Mouse (Mus musculus): ENCODE measurements around the gene Krtap4-13. TPM values are rescaled to one million over a fixed set of nuclear protein-coding genes. Genes with fewer than 3 reads are reported as not detected.
"Not testable (repeated sequence)": the region's sequence is repeated elsewhere in the genome, so short reads cannot be mapped to it uniquely, and the experiment has no call there.

Krtap4-13 gene
- not detected in 2 replicates for polyA plus RNA-seq (2014; fragmentation: Nextera tagmentation; extraction: Ambion mirVana)

DNA sequence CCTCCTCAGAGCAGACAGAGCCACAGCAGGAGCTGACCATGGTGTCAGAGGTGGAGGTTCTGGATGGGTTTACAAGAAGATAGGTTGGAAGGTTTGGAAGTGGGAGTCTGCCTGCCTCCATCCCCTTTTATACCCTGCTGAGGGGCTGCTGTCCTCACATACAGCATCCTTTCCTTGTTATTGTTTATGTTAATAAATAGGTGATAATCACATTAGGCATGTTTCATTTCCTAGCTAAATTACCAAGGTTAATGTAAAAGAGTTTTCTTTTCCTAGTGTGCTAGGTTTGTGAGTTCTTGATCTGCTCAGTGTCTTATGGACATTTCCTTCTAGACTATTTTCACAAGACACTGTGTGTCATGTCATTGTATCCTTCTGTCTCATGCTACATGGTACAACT lies at the start of gene Krtap4-13:
TSS of gene Krtap4-13 (minus strand) at position 101 of the 400 bp plus-strand sequence.
- H3K4me2 ChIP-seq (ENCODE audit: low read length); H3K36me3 ChIP-seq (ENCODE audit: control insufficient read depth, insufficient read depth, low read length); H3K9me3 ChIP-seq (ENCODE audit: control insufficient read depth, low read length); H3K27me3 ChIP-seq (replicated peaks; ENCODE audit: control insufficient read depth, insufficient read depth, low read length); H3K27ac ChIP-seq (ENCODE audit: low read depth); ATAC-seq (replicated peaks; ENCODE audit: low FRiP score, low TSS enrichment, low read depth); H3K9ac ChIP-seq (ENCODE audit: low read length); H3K4me3 ChIP-seq (ENCODE audit: low read depth, low read length); DNase-seq (ENCODE audit: low spot score); H3K4me1 ChIP-seq (replicated peaks; ENCODE audit: control insufficient read depth, insufficient read depth, low read length): not testable (repeated sequence)

DNA sequence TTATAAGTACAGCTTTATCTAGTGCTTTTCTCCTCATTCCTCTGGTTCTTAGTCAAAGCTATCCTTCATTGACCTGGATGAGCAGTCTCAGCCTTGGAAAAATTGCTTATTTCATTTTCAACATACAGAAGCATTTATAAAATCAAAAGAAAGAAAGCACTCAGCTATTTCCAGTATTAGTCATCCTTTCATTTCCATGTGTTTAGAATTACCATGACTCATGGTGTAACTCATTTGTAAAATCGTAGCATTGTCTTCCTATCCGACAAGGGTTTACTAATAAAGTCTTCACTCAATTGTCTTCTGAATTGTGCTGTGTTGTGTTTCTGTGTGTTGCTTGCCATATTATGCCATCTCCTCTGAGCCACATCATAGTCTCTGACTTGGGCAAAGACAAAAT lies 49.1 kb upstream of the Krtap4-13 start:
- no peaks in the 10 kb centered on the region for H3K36me3 ChIP-seq (ENCODE audit: control insufficient read depth, insufficient read depth, low read length)
- ATAC-seq (replicated peaks; ENCODE audit: low FRiP score, low TSS enrichment, low read depth) (no peak), DNase-seq (ENCODE audit: low spot score) (no peak)
- H3K4me1 ChIP-seq (replicated peaks; ENCODE audit: control insufficient read depth, insufficient read depth, low read length): no peaks in the 10 kb centered on the region
- no peaks in the 10 kb centered on the region for H3K27me3 ChIP-seq (replicated peaks; ENCODE audit: control insufficient read depth, insufficient read depth, low read length)
- 76% methylated on average over 2 of the region's 2 CpGs for WGBS
- no peak overlapping the region for H3K27ac ChIP-seq (ENCODE audit: low read depth)
- H3K9me3 ChIP-seq (ENCODE audit: control insufficient read depth, low read length): no peaks in the 10 kb centered on the region
- H3K9ac ChIP-seq (ENCODE audit: low read length): no peak overlapping the region
- H3K4me3 ChIP-seq (ENCODE audit: low read depth, low read length): no peak overlapping the region
- H3K4me2 ChIP-seq (ENCODE audit: low read length): no peak overlapping the region

DNA sequence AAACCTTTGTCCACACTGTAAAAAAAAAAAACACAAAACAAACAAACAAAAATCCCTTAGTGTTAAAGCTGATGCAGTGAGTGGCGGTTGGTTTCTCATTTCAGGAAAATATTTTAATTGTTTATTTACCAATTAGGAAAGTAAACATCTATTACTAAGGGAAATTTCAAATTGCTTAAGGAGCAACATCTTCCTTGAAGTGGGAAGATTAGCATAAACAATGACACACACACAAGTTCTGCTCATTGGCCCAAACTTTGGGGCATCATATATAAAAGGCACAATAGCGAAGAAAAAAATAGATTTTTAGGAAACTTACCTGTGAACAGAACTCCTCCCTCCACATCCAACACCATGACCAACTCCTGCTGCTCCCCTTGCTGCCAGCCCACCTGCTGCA lies 47.9 kb upstream of the Krtap4-13 start, which contains the start of gene Gm11568:
TSS of gene Gm11568 (plus strand) at position 301 of the 400 bp plus-strand sequence.
- ATAC-seq (replicated peaks; ENCODE audit: low FRiP score, low TSS enrichment, low read depth): no peak

DNA sequence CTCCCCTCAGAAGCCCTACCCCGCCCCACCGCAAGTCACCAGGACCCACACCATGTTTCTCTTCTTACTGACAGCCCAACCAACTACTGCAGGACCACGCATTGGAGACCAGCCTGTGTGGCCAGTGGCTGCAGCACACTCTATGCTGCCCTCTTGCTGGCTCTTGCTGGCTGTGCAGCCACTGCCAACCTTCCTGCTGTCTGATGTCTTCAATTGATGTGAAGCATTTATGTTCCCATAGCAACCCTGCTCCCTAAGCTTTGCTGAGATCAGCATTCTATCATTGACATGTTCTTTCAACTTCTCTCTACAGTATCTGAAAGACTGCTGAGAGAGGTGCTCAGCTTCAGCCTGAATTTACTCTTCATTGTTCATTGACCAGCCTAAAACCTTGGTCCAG lies 44.4 kb upstream of the Krtap4-13 start:
- ATAC-seq (replicated peaks; ENCODE audit: low FRiP score, low TSS enrichment, low read depth) (no peak), DNase-seq (ENCODE audit: low spot score) (no peak)
- H3K9me3 ChIP-seq (ENCODE audit: control insufficient read depth, low read length): no peaks in the 10 kb centered on the region
- H3K4me2 ChIP-seq (ENCODE audit: low read length): no peak overlapping the region
- 59% methylated on average over 3 of the region's 3 CpGs for WGBS
- no peak overlapping the region for H3K4me3 ChIP-seq (ENCODE audit: low read depth, low read length)
- H3K9ac ChIP-seq (ENCODE audit: low read length): no peak overlapping the region
- H3K4me1 ChIP-seq (replicated peaks; ENCODE audit: control insufficient read depth, insufficient read depth, low read length): no peaks in the 10 kb centered on the region
- H3K27ac ChIP-seq (ENCODE audit: low read depth): no peak overlapping the region
- H3K36me3 ChIP-seq (ENCODE audit: control insufficient read depth, insufficient read depth, low read length): no peaks in the 10 kb centered on the region
- H3K27me3 ChIP-seq (replicated peaks; ENCODE audit: control insufficient read depth, insufficient read depth, low read length): no peaks in the 10 kb centered on the region

More for the DNA sequence above, 47.9 kb upstream of the Krtap4-13 start, which contains the start of gene Gm11568:
- no peaks in the 10 kb centered on the region for H3K36me3 ChIP-seq (ENCODE audit: control insufficient read depth, insufficient read depth, low read length)
- no peaks in the 10 kb centered on the region for H3K4me1 ChIP-seq (replicated peaks; ENCODE audit: control insufficient read depth, insufficient read depth, low read length)
- H3K4me3 ChIP-seq (ENCODE audit: low read depth, low read length): no peak within 1 kb of the TSS
- WGBS: 81% methylated on average over 2 of the region's 2 CpGs
- H3K27ac ChIP-seq (ENCODE audit: low read depth): no peak within 1 kb of the TSS
- no peaks in the 10 kb centered on the region for H3K9me3 ChIP-seq (ENCODE audit: control insufficient read depth, low read length)
- no peak within 1 kb of the TSS for H3K4me2 ChIP-seq (ENCODE audit: low read length)
- no peaks in the 10 kb centered on the region for H3K27me3 ChIP-seq (replicated peaks; ENCODE audit: control insufficient read depth, insufficient read depth, low read length)
- DNase-seq (ENCODE audit: low spot score): no peak
- no peak within 1 kb of the TSS for H3K9ac ChIP-seq (ENCODE audit: low read length)

DNA sequence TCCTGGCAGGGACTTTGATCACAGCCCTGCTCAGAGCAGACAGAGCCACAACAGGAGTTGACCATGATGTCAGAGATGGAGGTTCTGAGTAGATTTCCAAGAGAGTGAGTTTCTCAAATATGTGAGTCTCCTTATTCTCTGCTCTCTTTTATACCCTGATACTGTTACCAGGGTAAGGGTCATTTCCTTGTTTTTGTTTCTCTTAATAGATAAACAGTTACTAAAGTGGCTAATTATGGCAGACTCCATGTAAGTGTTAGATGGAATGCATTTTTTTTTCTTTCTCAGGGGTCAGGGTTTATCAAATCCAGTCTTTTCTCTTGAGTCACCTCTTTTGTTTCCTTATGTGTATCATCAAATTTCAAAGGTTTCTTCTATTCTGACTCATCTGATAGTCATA lies 41.8 kb upstream of the Krtap4-13 start, which contains the start of gene Krtap4-16:
TSS of gene Krtap4-16 (minus strand) at position 101 of the 400 bp plus-strand sequence.
- H3K4me3 ChIP-seq (ENCODE audit: low read depth, low read length): no peak within 1 kb of the TSS
- no peaks in the 10 kb centered on the region for H3K4me1 ChIP-seq (replicated peaks; ENCODE audit: control insufficient read depth, insufficient read depth, low read length)
- no peaks in the 10 kb centered on the region for H3K27me3 ChIP-seq (replicated peaks; ENCODE audit: control insufficient read depth, insufficient read depth, low read length)
- no peaks in the 10 kb centered on the region for H3K36me3 ChIP-seq (ENCODE audit: control insufficient read depth, insufficient read depth, low read length)
- H3K9me3 ChIP-seq (ENCODE audit: control insufficient read depth, low read length): no peaks in the 10 kb centered on the region
- H3K27ac ChIP-seq (ENCODE audit: low read depth): no peak within 1 kb of the TSS
- no peak for ATAC-seq (replicated peaks; ENCODE audit: low FRiP score, low TSS enrichment, low read depth)
- no peak within 1 kb of the TSS for H3K9ac ChIP-seq (ENCODE audit: low read length)
- no peak for DNase-seq (ENCODE audit: low spot score)
- H3K4me2 ChIP-seq (ENCODE audit: low read length): no peak within 1 kb of the TSS

DNA sequence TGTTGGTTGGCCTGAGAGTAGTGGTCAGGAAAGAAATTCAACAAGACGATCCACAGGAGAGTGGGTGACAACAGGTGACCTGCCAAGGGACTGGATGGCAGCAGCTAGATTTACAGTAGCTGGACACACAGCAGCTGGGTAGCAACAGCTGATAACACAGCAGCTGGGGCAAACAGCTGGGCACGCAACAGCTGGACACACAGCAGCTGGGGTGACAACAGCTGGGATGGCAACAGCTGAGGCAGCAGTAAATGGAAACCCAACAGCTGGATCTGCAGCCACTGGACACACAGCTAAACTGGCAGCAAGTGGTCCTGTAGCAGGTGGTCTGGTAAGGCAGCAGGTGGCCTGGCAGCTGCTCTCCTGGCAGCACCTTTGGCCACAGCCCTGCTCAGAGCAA lies 37.1 kb upstream of the Krtap4-13 start:
- ATAC-seq (replicated peaks; ENCODE audit: low FRiP score, low TSS enrichment, low read depth) (no peak), DNase-seq (ENCODE audit: low spot score) (no peak)
- Histone ChIP-seq H3K36me3 (ENCODE audit: control insufficient read depth, insufficient read depth, low read length) (no peaks in the 10 kb centered on the region), H3K4me2 (ENCODE audit: low read length) (no peak overlapping the region), H3K27me3 (replicated peaks; ENCODE audit: control insufficient read depth, insufficient read depth, low read length) (no peaks in the 10 kb centered on the region), H3K27ac (ENCODE audit: low read depth) (no peak overlapping the region), H3K4me3 (ENCODE audit: low read depth, low read length) (no peak overlapping the region), H3K9me3 (ENCODE audit: control insufficient read depth, low read length) (no peaks in the 10 kb centered on the region), H3K4me1 (replicated peaks; ENCODE audit: control insufficient read depth, insufficient read depth, low read length) (no peaks in the 10 kb centered on the region), H3K9ac (ENCODE audit: low read length) (no peak overlapping the region)
- WGBS: 81% methylated on average over 2 of the region's 2 CpGs

DNA sequence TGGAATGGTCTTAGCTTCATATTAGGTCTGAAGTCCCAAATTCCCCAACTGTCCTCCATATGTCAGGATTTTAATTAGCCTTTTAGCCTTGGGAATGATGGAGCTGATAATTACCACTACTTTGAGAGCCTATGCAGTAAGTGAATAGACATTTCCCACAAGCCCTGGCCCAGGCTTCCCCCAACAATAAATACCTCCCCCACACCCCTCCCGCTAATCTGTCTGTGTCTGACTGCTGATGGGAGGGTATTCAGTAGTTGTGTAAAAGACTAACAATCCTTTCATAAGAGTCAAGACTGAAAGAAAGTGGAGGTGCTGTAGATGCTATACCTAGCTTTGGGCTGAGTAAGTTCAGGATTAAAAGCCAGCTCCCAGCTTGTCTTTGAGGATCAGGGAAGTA lies 32.5 kb upstream of the Krtap4-13 start:
- 77% methylated on average over 1 of the region's 1 CpGs for WGBS
- Histone ChIP-seq H3K4me3 (ENCODE audit: low read depth, low read length) (no peak overlapping the region), H3K4me1 (replicated peaks; ENCODE audit: control insufficient read depth, insufficient read depth, low read length) (no peaks in the 10 kb centered on the region), H3K4me2 (ENCODE audit: low read length) (no peak overlapping the region), H3K27ac (ENCODE audit: low read depth) (no peak overlapping the region), H3K36me3 (ENCODE audit: control insufficient read depth, insufficient read depth, low read length) (no peaks in the 10 kb centered on the region), H3K9ac (ENCODE audit: low read length) (no peak overlapping the region), H3K9me3 (ENCODE audit: control insufficient read depth, low read length) (no peaks in the 10 kb centered on the region), H3K27me3 (replicated peaks; ENCODE audit: control insufficient read depth, insufficient read depth, low read length) (no peaks in the 10 kb centered on the region)
- ATAC-seq (replicated peaks; ENCODE audit: low FRiP score, low TSS enrichment, low read depth) (no peak), DNase-seq (ENCODE audit: low spot score) (no peak)

DNA sequence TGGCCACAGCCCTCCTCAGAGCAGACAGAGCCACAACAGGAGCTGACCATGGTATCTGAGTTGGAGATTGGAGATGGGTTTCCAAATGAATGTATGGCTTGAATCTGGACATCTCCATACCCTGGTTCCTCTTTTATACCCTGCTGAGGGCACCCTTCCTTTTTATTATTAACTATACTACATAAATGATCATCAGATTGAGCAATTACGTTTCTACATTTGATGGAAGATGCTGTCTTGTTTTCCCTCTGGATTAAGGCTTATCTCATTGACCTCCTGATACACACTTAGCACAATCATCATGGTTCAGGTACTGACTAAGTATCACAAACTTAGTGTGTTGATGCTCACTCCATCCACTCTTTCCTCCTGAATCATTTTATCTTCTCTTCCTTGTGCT lies 28.3 kb upstream of the Krtap4-13 start, which contains the start of gene 2300003K06Rik:
TSS of gene 2300003K06Rik (minus strand) at position 101 of the 400 bp plus-strand sequence.
- WGBS: 68% methylated on average over 1 of the region's 1 CpGs
- Histone ChIP-seq H3K36me3 (ENCODE audit: control insufficient read depth, insufficient read depth, low read length) (no peaks in the 10 kb centered on the region), H3K4me2 (ENCODE audit: low read length) (no peak within 1 kb of the TSS), H3K27ac (ENCODE audit: low read depth) (no peak within 1 kb of the TSS), H3K4me1 (replicated peaks; ENCODE audit: control insufficient read depth, insufficient read depth, low read length) (no peaks in the 10 kb centered on the region), H3K27me3 (replicated peaks; ENCODE audit: control insufficient read depth, insufficient read depth, low read length) (no peaks in the 10 kb centered on the region), H3K9me3 (ENCODE audit: control insufficient read depth, low read length) (no peaks in the 10 kb centered on the region), H3K4me3 (ENCODE audit: low read depth, low read length) (no peak within 1 kb of the TSS), H3K9ac (ENCODE audit: low read length) (no peak within 1 kb of the TSS)
- DNase-seq (ENCODE audit: low spot score) (no peak), ATAC-seq (replicated peaks; ENCODE audit: low FRiP score, low TSS enrichment, low read depth) (no peak)

DNA sequence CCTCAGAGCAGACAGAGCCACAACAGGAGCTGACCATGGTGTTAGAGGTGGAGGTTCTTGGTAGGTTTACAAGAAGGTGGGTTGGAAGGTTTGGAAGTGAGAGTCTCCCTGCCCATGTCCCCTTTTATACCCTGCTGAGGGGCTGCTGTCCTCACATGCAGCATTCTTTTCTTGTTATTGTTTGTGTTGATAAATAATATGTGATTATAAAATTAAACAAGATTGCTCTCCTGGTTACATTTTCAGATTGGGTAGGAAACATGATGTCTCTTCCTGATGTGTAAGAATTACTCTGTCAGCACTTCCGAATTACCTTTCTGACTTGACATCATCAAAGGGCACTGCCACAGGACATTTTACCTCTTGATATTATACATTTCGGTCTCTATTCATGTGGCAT lies 5.9 kb upstream of the Krtap4-13 start, which contains the start of gene Gm11564:
TSS of gene Gm11564 (minus strand) at position 101 of the 400 bp plus-strand sequence.
- not testable (repeated sequence) for H3K9ac ChIP-seq (ENCODE audit: low read length); H3K27ac ChIP-seq (ENCODE audit: low read depth); ATAC-seq (replicated peaks; ENCODE audit: low FRiP score, low TSS enrichment, low read depth); H3K36me3 ChIP-seq (ENCODE audit: control insufficient read depth, insufficient read depth, low read length); DNase-seq (ENCODE audit: low spot score); H3K9me3 ChIP-seq (ENCODE audit: control insufficient read depth, low read length); H3K4me1 ChIP-seq (replicated peaks; ENCODE audit: control insufficient read depth, insufficient read depth, low read length); H3K4me2 ChIP-seq (ENCODE audit: low read length); H3K27me3 ChIP-seq (replicated peaks; ENCODE audit: control insufficient read depth, insufficient read depth, low read length); H3K4me3 ChIP-seq (ENCODE audit: low read depth, low read length)
- 95% methylated on average over 2 of the region's 2 CpGs for WGBS
